Mouse (Mus musculus): ENCODE data around the gene Nfix. TPM values are rescaled to one million over a fixed set of nuclear protein-coding genes. Genes with fewer than 3 reads are reported as not detected.

Gene Nfix
- polyA plus RNA-seq, 1 experiment: 46.8 TPM

DNA sequence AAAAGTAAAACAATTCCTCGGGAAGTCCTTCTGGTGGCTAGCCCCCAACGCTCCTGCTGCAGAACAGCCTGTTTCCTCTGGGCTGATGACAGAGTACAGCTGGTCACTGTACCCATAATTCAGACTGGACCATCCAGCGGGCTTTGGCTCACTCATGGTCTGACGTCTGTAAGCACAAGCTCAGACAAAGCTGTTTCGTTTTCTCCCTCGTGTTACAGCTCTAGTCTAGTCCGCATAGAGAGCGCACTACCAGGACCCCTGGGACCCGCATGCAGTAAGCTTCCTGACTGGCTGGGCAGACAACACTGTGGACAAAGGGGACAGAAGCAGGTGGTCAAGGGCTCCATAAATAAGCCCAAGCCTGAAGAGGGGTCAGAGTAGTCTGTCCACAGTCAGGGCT, 33.7 kb downstream of the Nfix start:
- DNase-seq (ENCODE audit: low read depth): no peak
- TF ChIP-seq POLR2A (IDR thresholded peaks at IDR 0.05; ENCODE audit: borderline replicate concordance, extremely low read depth, insufficient read depth, insufficient read length, poor library complexity, severe bottlenecking): no peak
- TF ChIP-seq CTCF (IDR thresholded peaks at IDR 0.05; ENCODE audit: borderline replicate concordance, extremely low read depth, insufficient read depth, insufficient read length): no peak

DNA sequence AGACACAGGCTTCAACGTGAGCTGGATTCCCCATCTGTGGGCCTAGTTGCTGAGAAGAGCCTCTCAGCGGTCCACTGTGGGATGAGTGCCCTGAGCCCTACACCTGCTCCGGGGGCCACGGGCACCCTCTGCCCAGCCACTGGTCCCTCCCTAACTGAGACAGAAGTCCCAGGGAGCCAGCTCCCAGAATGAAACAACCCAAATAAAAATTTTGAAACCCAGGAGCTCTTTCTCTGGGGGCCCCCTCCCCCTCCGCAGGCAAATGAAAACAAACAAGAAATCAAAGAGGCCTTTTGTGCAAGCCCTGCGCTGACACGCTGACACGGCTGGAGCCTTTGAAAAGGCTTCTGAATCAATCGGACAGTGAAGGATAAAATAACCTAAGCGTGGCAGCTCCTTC, 34.5 kb downstream of the Nfix start:
- TF ChIP-seq CTCF (IDR thresholded peaks at IDR 0.05; ENCODE audit: borderline replicate concordance, extremely low read depth, insufficient read depth, insufficient read length) (no peak), POLR2A (IDR thresholded peaks at IDR 0.05; ENCODE audit: borderline replicate concordance, extremely low read depth, insufficient read depth, insufficient read length, poor library complexity, severe bottlenecking) (no peak)
- no peak for DNase-seq (ENCODE audit: low read depth)

DNA sequence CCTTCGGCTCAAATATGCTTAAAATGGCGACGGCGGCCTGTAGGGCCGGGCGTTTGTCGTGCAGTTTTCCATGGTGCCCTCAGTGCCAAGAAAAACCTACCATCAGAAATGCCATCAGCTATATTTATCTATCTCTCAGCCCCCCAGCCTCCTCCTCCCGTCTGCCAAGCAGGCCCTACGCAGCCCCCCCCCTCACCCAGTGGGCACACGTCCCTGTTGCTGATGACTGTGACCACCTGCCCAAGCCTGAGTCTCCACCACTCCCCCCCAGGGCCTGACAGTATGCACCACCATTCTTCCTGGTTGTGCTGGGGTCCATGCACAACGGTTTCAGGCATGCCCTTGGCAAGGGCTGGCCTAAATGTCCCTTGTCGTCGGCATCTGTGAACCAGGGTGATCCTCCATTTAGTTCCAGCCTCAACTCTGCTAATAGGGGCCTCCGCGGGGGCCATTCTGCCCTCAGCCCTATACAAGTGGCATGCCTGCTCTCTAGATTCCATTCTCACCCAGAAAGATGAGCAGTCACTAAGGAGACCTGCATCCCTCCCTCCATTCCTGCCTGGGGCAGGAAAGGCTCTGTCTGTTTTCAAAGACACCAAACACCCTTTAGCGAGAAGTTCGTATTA, 35.2 kb downstream of the Nfix start:
- DNase-seq (ENCODE audit: low read depth): no peak
- TF ChIP-seq CTCF (IDR thresholded peaks at IDR 0.05; ENCODE audit: borderline replicate concordance, extremely low read depth, insufficient read depth, insufficient read length) (no peak), POLR2A (IDR thresholded peaks at IDR 0.05; ENCODE audit: borderline replicate concordance, extremely low read depth, insufficient read depth, insufficient read length, poor library complexity, severe bottlenecking) (no peak)

DNA sequence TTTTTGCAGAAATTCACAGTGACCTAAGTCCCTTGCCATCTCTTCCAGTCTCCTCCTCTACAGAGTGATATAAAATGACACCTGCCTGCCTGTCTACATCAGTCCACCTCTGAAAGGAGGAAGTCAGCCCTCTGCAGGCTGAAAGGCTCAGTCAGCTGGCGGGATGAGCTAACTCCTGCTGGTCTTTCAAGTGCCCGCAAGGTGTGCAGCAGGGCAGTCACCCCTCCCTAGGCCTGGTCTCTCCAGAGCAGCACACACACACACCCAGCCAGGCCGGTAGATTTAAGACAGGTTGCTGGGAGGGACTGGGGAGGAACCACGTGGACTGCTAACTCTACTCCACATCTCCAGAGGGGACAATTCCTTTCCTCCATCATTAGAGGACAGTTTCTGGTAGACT, 36.0 kb downstream of the Nfix start:
- DNase-seq (ENCODE audit: low read depth): no peak
- TF ChIP-seq CTCF (IDR thresholded peaks at IDR 0.05; ENCODE audit: borderline replicate concordance, extremely low read depth, insufficient read depth, insufficient read length) (no peak), POLR2A (IDR thresholded peaks at IDR 0.05; ENCODE audit: borderline replicate concordance, extremely low read depth, insufficient read depth, insufficient read length, poor library complexity, severe bottlenecking) (no peak)

DNA sequence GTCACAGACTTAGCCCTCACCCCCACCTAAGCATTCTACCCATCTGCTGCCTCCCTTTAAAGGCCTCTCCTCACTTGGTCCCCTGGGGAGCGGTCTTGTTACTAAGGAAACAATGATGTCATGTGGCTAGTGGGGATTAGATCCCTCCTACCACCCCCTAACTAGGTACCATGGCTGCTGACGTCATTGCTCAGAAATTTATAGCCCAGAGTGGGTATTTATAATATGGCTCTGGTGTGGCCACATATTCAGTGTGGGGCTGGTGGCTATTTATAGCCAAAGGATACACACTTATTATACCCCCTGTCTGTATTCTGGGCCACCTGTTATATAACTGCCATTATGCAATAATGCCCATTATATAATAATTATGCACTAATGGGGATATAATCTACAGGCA, 39.2 kb downstream of the Nfix start:
- DNase-seq (ENCODE audit: low read depth): no peak
- TF ChIP-seq CTCF (IDR thresholded peaks at IDR 0.05; ENCODE audit: borderline replicate concordance, extremely low read depth, insufficient read depth, insufficient read length): no peak
- no peak for TF ChIP-seq POLR2A (IDR thresholded peaks at IDR 0.05; ENCODE audit: borderline replicate concordance, extremely low read depth, insufficient read depth, insufficient read length, poor library complexity, severe bottlenecking)

DNA sequence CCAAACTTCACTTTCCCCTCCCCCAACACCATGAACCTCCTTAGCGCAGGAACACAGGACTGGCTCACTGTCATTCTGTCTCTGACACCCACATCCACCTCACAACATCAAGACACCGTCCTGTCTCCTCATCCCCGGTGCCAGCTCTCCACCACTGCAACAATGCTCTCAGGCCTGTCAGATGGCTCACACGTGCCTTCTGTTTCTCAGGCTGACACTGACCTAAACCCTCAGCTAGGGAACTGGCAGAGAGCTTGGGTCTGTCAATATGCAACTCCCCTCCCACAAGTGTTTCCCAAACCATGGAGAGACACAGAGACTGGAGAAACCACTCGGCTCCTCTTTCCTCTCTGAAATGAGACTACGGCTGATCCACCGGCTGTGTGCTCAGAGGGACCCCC, 39.7 kb downstream of the Nfix start:
- TF ChIP-seq POLR2A (IDR thresholded peaks at IDR 0.05; ENCODE audit: borderline replicate concordance, extremely low read depth, insufficient read depth, insufficient read length, poor library complexity, severe bottlenecking) (no peak), CTCF (IDR thresholded peaks at IDR 0.05; ENCODE audit: borderline replicate concordance, extremely low read depth, insufficient read depth, insufficient read length) (no peak)
- DNase-seq (ENCODE audit: low read depth): no peak

DNA sequence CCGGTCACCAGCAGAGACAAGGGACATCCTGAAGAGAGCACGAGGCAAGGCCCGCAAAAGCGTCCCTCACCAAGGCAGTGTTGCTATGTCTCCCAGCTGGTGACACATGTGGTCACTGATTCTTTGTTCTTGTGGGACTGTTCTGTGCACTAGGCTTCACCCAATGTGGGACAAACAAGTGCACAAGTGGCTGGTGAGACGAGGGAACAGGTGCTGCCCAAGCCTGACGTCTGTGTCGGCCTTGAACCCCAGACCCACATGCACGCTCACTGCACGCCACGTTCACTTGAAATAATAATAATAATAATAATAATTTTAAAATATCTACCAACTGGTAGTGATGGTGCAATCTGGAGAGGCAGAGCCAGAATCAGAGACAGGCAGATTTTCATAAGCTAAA, 40.4 kb downstream of the Nfix start:
- no peak for DNase-seq (ENCODE audit: low read depth)
- TF ChIP-seq POLR2A (IDR thresholded peaks at IDR 0.05; ENCODE audit: borderline replicate concordance, extremely low read depth, insufficient read depth, insufficient read length, poor library complexity, severe bottlenecking) (no peak), CTCF (IDR thresholded peaks at IDR 0.05; ENCODE audit: borderline replicate concordance, extremely low read depth, insufficient read depth, insufficient read length) (no peak)

DNA sequence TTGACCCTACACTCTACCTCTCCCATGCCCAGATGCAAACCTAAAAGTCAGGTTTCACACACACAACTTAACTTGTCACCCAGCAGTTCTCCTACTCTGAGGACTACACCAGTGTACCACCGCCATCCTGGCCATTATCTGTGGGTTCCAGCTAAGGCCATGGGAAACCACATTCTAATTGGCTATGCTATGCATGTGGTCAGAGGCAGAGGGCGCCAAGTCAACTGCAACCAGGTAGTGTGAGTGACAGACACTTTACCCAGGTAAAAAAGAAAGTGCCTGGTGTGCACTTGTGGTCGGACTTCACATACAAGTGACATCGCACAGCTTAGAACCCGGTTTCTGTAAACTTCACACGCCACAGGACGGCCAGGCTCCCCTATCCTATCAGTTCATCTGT, 41.0 kb downstream of the Nfix start:
- TF ChIP-seq POLR2A (IDR thresholded peaks at IDR 0.05; ENCODE audit: borderline replicate concordance, extremely low read depth, insufficient read depth, insufficient read length, poor library complexity, severe bottlenecking): no peak
- peak; percentile 6; the same call in 1 of the 2 replicates for TF ChIP-seq CTCF (IDR thresholded peaks at IDR 0.05; ENCODE audit: borderline replicate concordance, extremely low read depth, insufficient read depth, insufficient read length)
- DNase-seq (ENCODE audit: low read depth): no peak

DNA sequence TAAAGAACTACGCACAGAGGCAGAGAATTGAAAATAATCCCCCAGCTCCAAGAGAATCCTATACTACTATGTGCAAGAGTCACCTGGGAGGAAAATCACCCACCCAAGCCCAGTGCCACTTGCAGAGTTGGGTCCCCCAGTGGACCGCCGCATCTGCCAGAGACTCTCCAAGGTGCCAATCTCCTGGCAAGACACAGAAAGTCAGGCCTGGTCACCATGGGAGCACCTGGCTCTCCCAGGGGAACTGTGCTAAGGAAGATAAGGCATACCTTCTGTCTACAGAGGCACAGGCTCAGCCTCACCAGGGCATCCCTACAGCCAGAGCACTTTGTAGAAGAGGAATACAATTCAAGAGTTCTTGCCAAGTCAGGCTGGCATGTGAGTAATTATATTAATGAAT, 41.8 kb downstream of the Nfix start:
- DNase-seq (ENCODE audit: low read depth): no peak
- TF ChIP-seq POLR2A (IDR thresholded peaks at IDR 0.05; ENCODE audit: borderline replicate concordance, extremely low read depth, insufficient read depth, insufficient read length, poor library complexity, severe bottlenecking) (no peak), CTCF (IDR thresholded peaks at IDR 0.05; ENCODE audit: borderline replicate concordance, extremely low read depth, insufficient read depth, insufficient read length) (no peak)

DNA sequence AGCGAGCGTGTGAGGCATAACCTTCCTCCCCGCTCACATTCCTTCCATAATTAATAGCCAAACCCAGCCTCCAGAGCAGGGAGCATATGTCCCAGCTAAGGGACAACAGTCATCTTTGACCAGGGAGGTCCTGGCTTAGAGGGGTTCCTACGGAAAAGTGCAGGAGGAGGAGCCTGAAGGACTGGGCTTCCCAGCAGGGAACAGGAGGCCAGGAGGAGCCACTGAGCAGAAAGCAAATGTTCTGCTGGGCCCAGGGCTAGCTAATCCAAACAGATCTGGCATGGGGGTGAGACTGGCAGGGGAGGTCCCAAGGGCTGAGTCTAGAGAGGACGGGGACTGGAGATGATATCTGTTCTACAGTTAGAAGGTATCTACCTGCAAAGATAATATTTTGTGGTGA, 42.6 kb downstream of the Nfix start:
- no peak for DNase-seq (ENCODE audit: low read depth)
- TF ChIP-seq CTCF (IDR thresholded peaks at IDR 0.05; ENCODE audit: borderline replicate concordance, extremely low read depth, insufficient read depth, insufficient read length) (no peak), POLR2A (IDR thresholded peaks at IDR 0.05; ENCODE audit: borderline replicate concordance, extremely low read depth, insufficient read depth, insufficient read length, poor library complexity, severe bottlenecking) (no peak)

DNA sequence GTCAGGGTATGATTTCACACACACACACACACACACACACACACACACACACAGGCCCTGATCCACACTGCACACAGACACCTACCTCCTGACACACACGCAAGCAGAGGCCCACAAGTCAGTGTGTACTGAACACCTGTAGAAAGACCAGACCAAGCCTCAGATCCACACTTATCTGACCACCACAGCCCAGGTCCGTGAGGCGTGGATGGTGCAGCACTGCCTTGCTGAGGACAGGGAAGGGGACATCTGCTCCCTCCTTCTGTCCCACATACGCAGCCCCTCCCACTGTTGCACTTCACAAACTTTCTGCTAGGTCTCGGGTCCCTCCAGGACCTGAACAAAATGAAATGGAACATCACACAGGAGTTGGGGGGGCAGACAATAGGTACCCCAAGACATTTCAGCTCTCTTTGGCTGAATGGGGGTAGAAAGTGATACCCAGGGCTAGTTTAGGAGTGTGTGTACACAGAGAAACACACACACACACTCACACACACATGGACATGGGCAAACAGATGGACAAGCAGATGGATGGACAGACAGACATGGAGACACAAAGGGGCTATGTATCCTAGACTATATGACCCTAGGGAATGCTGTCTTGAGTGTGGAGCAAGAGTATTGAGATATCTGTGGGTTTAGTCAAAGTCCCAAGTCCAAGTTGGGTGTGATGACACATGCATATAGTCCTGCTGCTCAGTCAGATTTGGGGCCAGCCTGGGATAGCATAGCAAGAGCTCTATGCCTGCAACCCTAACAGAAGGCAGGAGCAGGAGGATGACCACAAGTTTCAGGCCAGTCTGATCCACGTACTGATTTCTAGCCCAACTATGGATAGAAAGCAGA, 47.2 kb downstream of the Nfix start:
- no peak for DNase-seq (ENCODE audit: low read depth)
- TF ChIP-seq CTCF (IDR thresholded peaks at IDR 0.05; ENCODE audit: borderline replicate concordance, extremely low read depth, insufficient read depth, insufficient read length) (no peak), POLR2A (IDR thresholded peaks at IDR 0.05; ENCODE audit: borderline replicate concordance, extremely low read depth, insufficient read depth, insufficient read length, poor library complexity, severe bottlenecking) (no peak)

DNA sequence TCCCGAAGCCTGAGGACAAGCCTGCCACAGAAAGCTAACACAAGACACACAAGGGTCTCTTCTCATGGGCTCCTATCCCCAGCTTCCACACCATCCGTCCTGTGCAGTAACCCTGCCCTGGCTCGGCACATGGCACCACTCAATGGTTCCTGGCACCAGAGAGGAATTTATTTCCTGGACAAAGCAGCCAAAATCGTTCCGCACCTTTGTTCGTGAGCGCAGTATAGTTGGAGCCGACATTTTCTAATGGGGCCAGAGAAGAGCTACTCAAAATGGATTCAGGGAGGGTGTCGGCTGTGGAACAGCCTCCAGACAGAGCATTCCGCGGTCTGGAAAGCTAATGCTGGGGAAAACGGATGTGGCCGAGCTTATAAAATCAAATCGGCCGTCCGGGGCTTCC, 50.6 kb downstream of the Nfix start:
- TF ChIP-seq POLR2A (IDR thresholded peaks at IDR 0.05; ENCODE audit: borderline replicate concordance, extremely low read depth, insufficient read depth, insufficient read length, poor library complexity, severe bottlenecking) (no peak), CTCF (IDR thresholded peaks at IDR 0.05; ENCODE audit: borderline replicate concordance, extremely low read depth, insufficient read depth, insufficient read length) (no peak)
- peak; percentile 71 for DNase-seq (ENCODE audit: low read depth)

Data from brain, embryonic 14.5 days (tissue).